15 mouse cellular contexts compared by ENCODE assay signal in the genomic region with DNA sequence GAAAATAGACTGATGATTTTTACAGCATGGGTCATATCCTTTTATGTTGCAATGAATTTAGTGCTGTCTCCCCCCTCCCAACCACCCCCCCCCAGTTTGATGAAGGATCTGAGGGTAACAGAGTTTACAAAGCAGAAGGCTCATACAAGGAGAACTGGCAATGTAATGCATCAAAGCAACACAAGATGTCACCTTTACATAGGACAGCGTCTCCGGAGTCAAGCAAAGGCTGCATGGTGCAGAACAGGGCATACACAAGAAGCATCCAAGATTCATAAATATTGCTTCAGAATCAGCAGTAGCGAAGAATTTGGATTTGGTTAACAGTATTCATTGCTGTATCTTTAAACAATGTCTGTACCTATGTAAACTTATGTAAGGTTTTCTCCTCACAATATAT.
DNase-seq lines count a peak whose midpoint lies in the region; ATAC-seq and TF ChIP-seq lines count a peak whose summit lies in the region.
"Had no signal": no experiment of that assay in that cellular context is flagged by ENCODE, and none has a peak within 500 bp of the region (broad histone marks: within the 10 kb centered on the region; RNA-seq: fewer than 3 reads in every experiment).

No protein-coding gene starts in this region.

- no peak for TF ChIP-seq POLR2A in ES-Bruce4 (IDR thresholded peaks at IDR 0.05; ENCODE audit: insufficient read depth, low read length)
- no peak for TF ChIP-seq POLR2A in brain, embryonic 14.5 days (IDR thresholded peaks at IDR 0.05; ENCODE audit: borderline replicate concordance, extremely low read depth, insufficient read depth, insufficient read length, poor library complexity, severe bottlenecking)

- H3K9ac ChIP-seq in heart, postnatal 0 days (replicated peaks; ENCODE audit: low read depth, low read length): no peak overlapping the region
- no peak overlapping the region for H3K9ac ChIP-seq in lung, embryonic 14.5 days
- H3K9ac ChIP-seq in ES-Bruce4 (ENCODE audit: low read depth, poor library complexity, severe bottlenecking): no peak overlapping the region
- H3K9ac ChIP-seq: heart, embryonic 12.5 days; limb, embryonic 12.5 days; liver, embryonic 15.5 days; neural tube, embryonic 15.5 days had no signal

- ATAC-seq in heart, postnatal 0 days (ENCODE audit: insufficient read depth, low read depth): no peak
- no peak for ATAC-seq in lung, embryonic 14.5 days (ENCODE audit: insufficient read depth)
- ATAC-seq in megakaryocyte, adult 5-6 weeks (ENCODE audit: poor library complexity, severe bottlenecking): no peak

- H3K27me3 ChIP-seq in heart, postnatal 0 days (ENCODE audit: control insufficient read depth, insufficient read depth, low read length): no peaks in the 10 kb centered on the region
- H3K27me3 ChIP-seq in lung, embryonic 14.5 days (ENCODE audit: insufficient read depth, low read length): no peaks in the 10 kb centered on the region
- no peaks in the 10 kb centered on the region for H3K27me3 ChIP-seq in ES-Bruce4 (ENCODE audit: control insufficient read depth, insufficient read depth, low read length, poor library complexity, severe bottlenecking)
- H3K27me3 ChIP-seq: heart, embryonic 12.5 days; limb, embryonic 12.5 days; liver, embryonic 15.5 days; neural tube, embryonic 15.5 days had no signal

- peak; percentile 5 for DNase-seq in heart, postnatal 0 days (ENCODE audit: low spot score)
- no peak for DNase-seq in heart, postnatal 25 days (ENCODE audit: low spot score)
- peak; percentile 3 for DNase-seq in lung, embryonic 14.5 days
- DNase-seq in lung, postnatal 4 days: no peak
- DNase-seq in brain, embryonic 14.5 days (ENCODE audit: low read depth): peak; percentile 61
- DNase-seq: adrenal gland, adult 8-10 months; gastrocnemius, postnatal 36 days; kidney, adult 18-20 months; right cerebral cortex, postnatal 25 days had no signal

- no peak for TF ChIP-seq EP300 in heart, postnatal 0 days (IDR thresholded peaks at IDR 0.05; ENCODE audit: low read depth)
- no peak for TF ChIP-seq EP300 in ES-Bruce4 (IDR thresholded peaks at IDR 0.05; ENCODE audit: insufficient read depth, low read depth, low read length)

- no peak overlapping the region for H3K4me3 ChIP-seq in heart, postnatal 0 days (ENCODE audit: low read depth, low read length)
- no peak overlapping the region for H3K4me3 ChIP-seq in lung, embryonic 14.5 days (ENCODE audit: low read depth, low read length)
- H3K4me3 ChIP-seq in ES-Bruce4 (ENCODE audit: low read depth, low read length): no peak overlapping the region
- H3K4me3 ChIP-seq: heart, embryonic 12.5 days; limb, embryonic 12.5 days; liver, embryonic 15.5 days; neural tube, embryonic 15.5 days had no signal

- WGBS in heart, postnatal 0 days: 65% methylated on average over 3 of the region's 3 CpGs
- WGBS in lung, embryonic 14.5 days: 71% methylated on average over 3 of the region's 3 CpGs

- intact Hi-C loops in heart, postnatal 25 days (cut with DNase I): no loop called here

- TF ChIP-seq CTCF in heart, postnatal 0 days (IDR thresholded peaks at IDR 0.05; ENCODE audit: low read depth): peak; percentile 36
- peak; percentile 35 for TF ChIP-seq CTCF in lung, embryonic 14.5 days (IDR thresholded peaks at IDR 0.05; ENCODE audit: low read depth)
- TF ChIP-seq CTCF in ES-Bruce4 (IDR thresholded peaks at IDR 0.05; ENCODE audit: low read depth, low read length): peak; percentile 3
- TF ChIP-seq CTCF in brain, embryonic 14.5 days (IDR thresholded peaks at IDR 0.05; ENCODE audit: borderline replicate concordance, extremely low read depth, insufficient read depth, insufficient read length): peak; percentile 40; the same call in 1 of the 2 replicates

- no peak overlapping the region for H3K4me2 ChIP-seq in heart, postnatal 0 days (ENCODE audit: low read depth, low read length)
- H3K4me2 ChIP-seq in lung, embryonic 14.5 days: no peak overlapping the region
- H3K4me2 ChIP-seq: heart, embryonic 12.5 days; limb, embryonic 12.5 days; liver, embryonic 15.5 days; neural tube, embryonic 15.5 days had no signal

- H3K4me1 ChIP-seq in heart, postnatal 0 days (ENCODE audit: control insufficient read depth, insufficient read depth): no peaks in the 10 kb centered on the region
- no peaks in the 10 kb centered on the region for H3K4me1 ChIP-seq in lung, embryonic 14.5 days (ENCODE audit: insufficient read depth)
- no peaks in the 10 kb centered on the region for H3K4me1 ChIP-seq in ES-Bruce4 (ENCODE audit: control insufficient read depth, insufficient read depth, low read length)
- H3K4me1 ChIP-seq: heart, embryonic 12.5 days; limb, embryonic 12.5 days; liver, embryonic 15.5 days; neural tube, embryonic 15.5 days had no signal

- no peaks in the 10 kb centered on the region for H3K36me3 ChIP-seq in heart, postnatal 0 days (replicated peaks; ENCODE audit: control insufficient read depth, insufficient read depth, low read length)
- H3K36me3 ChIP-seq in lung, embryonic 14.5 days (ENCODE audit: insufficient read depth): no peaks in the 10 kb centered on the region
- H3K36me3 ChIP-seq in ES-Bruce4 (ENCODE audit: control insufficient read depth, insufficient read depth, low read length, poor library complexity, severe bottlenecking): no peaks in the 10 kb centered on the region
- H3K36me3 ChIP-seq: heart, embryonic 12.5 days; limb, embryonic 12.5 days; liver, embryonic 15.5 days; neural tube, embryonic 15.5 days had no signal

- no peaks in the 10 kb centered on the region for H3K9me3 ChIP-seq in heart, postnatal 0 days (replicated peaks; ENCODE audit: control insufficient read depth, low read length)
- H3K9me3 ChIP-seq in lung, embryonic 14.5 days (ENCODE audit: low read depth, low read length): no peaks in the 10 kb centered on the region
- no peaks in the 10 kb centered on the region for H3K9me3 ChIP-seq in ES-Bruce4 (replicated peaks; ENCODE audit: control insufficient read depth, insufficient read depth, low read length, poor library complexity, severe bottlenecking)
- H3K9me3 ChIP-seq: heart, embryonic 12.5 days; limb, embryonic 12.5 days; liver, embryonic 15.5 days; neural tube, embryonic 15.5 days had no signal

- no peak overlapping the region for H3K27ac ChIP-seq in heart, postnatal 0 days (ENCODE audit: low read depth)
- H3K27ac ChIP-seq in lung, embryonic 14.5 days (ENCODE audit: low read depth): no peak overlapping the region
- H3K27ac ChIP-seq in ES-Bruce4 (ENCODE audit: insufficient read depth, low read length): no peak overlapping the region
- H3K27ac ChIP-seq: limb, embryonic 12.5 days; liver, embryonic 15.5 days; neural tube, embryonic 15.5 days had no signal

Comparison
In these comparisons a context has a peak if more than half of its experiments do, and no peak if none do; other contexts are left out.
1. DNase-seq: peak in heart, postnatal 0 days (single experiment), lung, embryonic 14.5 days (single experiment) and brain, embryonic 14.5 days (single experiment); none in heart, postnatal 25 days (single experiment) and lung, postnatal 4 days (0 of 2).
2. Peak in every context shown above with its lines, with median percentiles within 50 percentile points of each other: CTCF ChIP-seq.